Mouse (Mus musculus) intestine, postnatal 0 days (tissue): ENCODE measurements at regions not wholly inside any gene's neighbourhood (a gene's known extent, or its start where the extent isn't known, plus 50 kb on each side); places are given as distances from the start of the nearest gene placed in this dataset.

Experiments
- ATAC-seq: fragments of 200-750 bp; cut with Nextera tagmentation; 2 replicates; pipeline ENCODE4 v1.8.0; 2017; ENCODE audit warnings: mild to moderate bottlenecking, moderate TSS enrichment, moderate library complexity
- H3K27ac ChIP-seq: fragments of 300-500 bp; sonication (generic); 2 replicates; pipeline ENCODE4 v1.5.1; 2014; ENCODE audit warnings: mild to moderate bottlenecking, low read depth, low read length, moderate library complexity
- H3K27me3 ChIP-seq: fragments of 300-500 bp; sonication (generic); replicated peaks from 2 replicates; pipeline ENCODE4 v1.6.1; 2014; ENCODE audit warnings: low read length, mixed read lengths; ENCODE audit not compliant: control insufficient read depth, insufficient read depth
- H3K36me3 ChIP-seq: fragments of 300-500 bp; sonication (generic); 2 replicates; pipeline ENCODE4 v1.6.1; 2014; ENCODE audit warnings: mild to moderate bottlenecking, moderate library complexity; ENCODE audit not compliant: control insufficient read depth, insufficient read depth
- H3K4me1 ChIP-seq: fragments of 300-500 bp; sonication (generic); replicated peaks from 2 replicates; pipeline ENCODE4 v1.6.1; 2014; ENCODE audit warnings: antibody characterized with exemption, low read length, mixed read lengths; ENCODE audit not compliant: control insufficient read depth, insufficient read depth
- H3K4me2 ChIP-seq: fragments of 300-500 bp; sonication (generic); replicated peaks from 2 replicates; pipeline ENCODE4 v1.6.1; 2014; ENCODE audit warnings: low read depth, mild to moderate bottlenecking, moderate library complexity
- H3K4me3 ChIP-seq: fragments of 300-500 bp; sonication (generic); 2 replicates; pipeline ENCODE4 v1.5.1; 2014; ENCODE audit warnings: low read depth, low read length
- H3K9ac ChIP-seq: fragments of 300-500 bp; sonication (generic); 2 replicates; pipeline ENCODE4 v1.6.1; 2014; ENCODE audit warnings: mild to moderate bottlenecking, low read depth, low read length
- H3K9me3 ChIP-seq: fragments of 300-500 bp; sonication (generic); 2 replicates; pipeline ENCODE4 v1.6.1; 2016; ENCODE audit warnings: mixed run types; ENCODE audit not compliant: control insufficient read depth
- CTCF ChIP-seq: sonication (generic); IDR thresholded peaks from 2 replicates; pipeline ENCODE4 v1.5.1; 2016; ENCODE audit warnings: low read depth, mild to moderate bottlenecking, control low read depth, antibody characterized with exemption, moderate library complexity
- WGBS: fragments of 180-500 bp; shearing (Covaris S2); extraction: QIAGEN DNeasy Blood & Tissue Kit; methylation state at CpG from one replicate; pipeline ENCODE4 v1.1.7; 2014; 5-methylcytosine and 5-hydroxymethylcytosine counted together

DNA sequence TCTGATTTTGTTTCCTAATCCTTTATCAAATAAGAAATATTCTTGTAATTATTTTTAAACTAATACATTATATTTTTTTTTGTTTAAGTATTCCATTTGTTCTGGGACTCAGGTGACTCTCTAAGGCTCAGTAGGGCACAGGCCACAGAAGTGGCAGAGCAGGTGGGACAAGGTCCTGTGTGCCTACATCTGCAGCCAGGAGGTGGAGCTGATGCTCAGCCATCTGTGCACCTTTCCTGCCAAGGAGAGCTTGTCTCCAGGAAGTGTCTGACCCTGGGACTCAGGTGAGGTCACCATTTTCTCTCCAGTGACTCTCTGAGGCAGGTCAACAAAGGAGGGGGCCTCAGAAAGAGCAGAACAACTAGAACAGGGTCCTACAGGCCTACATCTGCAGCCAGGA is 425.3 kb upstream of the Irak1bp1 start:
- 0 out of 2 replicates have a peak, but pooled peaks have one; percentile 25 for TF ChIP-seq CTCF

DNA sequence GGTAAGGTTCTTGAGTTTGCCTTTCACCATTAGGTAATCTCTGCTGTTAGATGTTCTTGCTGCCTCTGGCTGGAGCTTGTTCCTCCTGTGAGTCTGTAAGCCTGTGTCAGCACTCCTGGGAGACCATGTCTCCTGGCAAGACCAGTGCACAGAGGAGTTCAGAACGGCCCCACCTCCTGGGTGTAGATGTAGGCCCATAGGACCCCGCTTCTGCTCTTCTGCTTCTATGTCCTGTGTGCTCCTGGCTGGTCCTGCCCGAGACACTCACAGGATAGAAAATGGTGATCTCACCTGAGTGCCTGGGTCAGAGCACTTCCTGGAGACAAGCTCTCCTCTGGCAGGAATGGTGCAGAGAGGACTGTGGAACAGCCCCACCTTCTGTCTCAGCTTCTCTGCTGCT is 422.2 kb upstream of the Irak1bp1 start:
- TF ChIP-seq CTCF: no peak
- no peak for ATAC-seq
- 77% methylated on average over 3 of the region's 3 CpGs for WGBS

More for the DNA sequence above, 425.3 kb upstream of the Irak1bp1 start:
- H3K27me3 ChIP-seq: no peaks in the 10 kb centered on the region
- no peaks in the 10 kb centered on the region for H3K36me3 ChIP-seq
- no peak overlapping the region for H3K9ac ChIP-seq
- H3K4me3 ChIP-seq: no peak overlapping the region
- no peaks in the 10 kb centered on the region for H3K9me3 ChIP-seq
- H3K4me2 ChIP-seq: no peak overlapping the region
- no peak overlapping the region for H3K27ac ChIP-seq
- H3K4me1 ChIP-seq: no peaks in the 10 kb centered on the region
- ATAC-seq: no peak

DNA sequence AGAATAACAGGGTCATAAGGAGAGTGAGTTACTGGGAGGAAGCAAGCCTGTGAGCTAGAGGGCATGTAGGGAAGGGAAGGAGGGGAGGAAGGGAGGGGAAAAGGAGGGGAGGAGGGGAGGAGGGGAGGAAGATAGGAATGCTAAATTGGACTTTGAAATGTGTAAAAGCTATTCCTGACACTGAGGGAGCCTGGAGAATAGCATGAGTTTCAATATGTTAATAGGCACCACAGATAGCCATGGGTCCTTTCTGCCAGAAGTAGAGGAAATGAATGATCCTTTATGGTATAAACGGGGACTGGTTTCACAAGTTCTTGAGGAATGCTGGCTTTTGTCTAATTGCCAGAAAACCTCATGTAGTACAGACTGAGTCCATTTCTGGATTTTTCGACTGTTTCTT is 420.4 kb upstream of the Irak1bp1 start:
- H3K4me1 ChIP-seq: no peaks in the 10 kb centered on the region
- H3K9me3 ChIP-seq: no peaks in the 10 kb centered on the region
- H3K27ac ChIP-seq: no peak overlapping the region
- peak; percentile 28; the same call in 1 of the 2 replicates for ATAC-seq
- WGBS: 45% methylated on average over 2 of the region's 2 CpGs
- H3K36me3 ChIP-seq: no peaks in the 10 kb centered on the region
- no peaks in the 10 kb centered on the region for H3K27me3 ChIP-seq
- H3K4me3 ChIP-seq: no peak overlapping the region
- TF ChIP-seq CTCF: no peak
- no peak overlapping the region for H3K9ac ChIP-seq
- no peak overlapping the region for H3K4me2 ChIP-seq

More for the DNA sequence above, 422.2 kb upstream of the Irak1bp1 start:
- Histone ChIP-seq H3K27ac (no peak overlapping the region), H3K4me1 (no peaks in the 10 kb centered on the region), H3K27me3 (no peaks in the 10 kb centered on the region), H3K9ac (no peak overlapping the region), H3K4me2 (no peak overlapping the region), H3K9me3 (no peaks in the 10 kb centered on the region), H3K36me3 (no peaks in the 10 kb centered on the region), H3K4me3 (no peak overlapping the region)
